Mouse (Mus musculus): ENCODE results near the gene Strn4. TPM values are rescaled to one million over a fixed set of nuclear protein-coding genes. Genes with fewer than 3 reads are reported as not detected.
A peak's percentile ranks its signal among the peaks of the same experiment; 100 is the strongest.

The Strn4 gene
- polyA plus RNA-seq, 1 experiment from 2014 or later = 88.8 TPM

DNA sequence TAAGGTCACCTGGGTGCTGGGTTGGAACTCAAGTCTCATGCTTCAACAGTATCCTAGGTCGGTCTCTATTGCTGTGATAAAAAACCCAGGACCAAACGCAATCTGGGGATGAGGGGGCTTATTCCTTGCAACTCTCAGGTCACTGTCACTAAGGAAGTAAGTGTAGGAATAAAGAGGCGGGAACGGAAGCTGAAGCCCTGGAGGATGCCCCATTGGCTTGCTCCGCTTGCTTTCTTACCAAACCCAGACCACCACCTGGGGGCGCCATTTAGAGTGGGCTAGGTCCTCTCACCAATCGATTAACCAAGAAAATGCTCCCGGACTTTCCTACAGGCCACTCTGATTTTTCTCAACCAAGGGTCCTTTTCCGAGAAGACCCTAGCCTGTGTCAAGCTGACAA, 7.8 kb upstream of the Strn4 start:
- Histone ChIP-seq H3K27me3 (ENCODE audit: control insufficient read depth, insufficient read depth, low read length) (no peaks in the 10 kb centered on the region), H3K36me3 (ENCODE audit: control insufficient read depth, insufficient read depth) (peaks cover 13% of the 10 kb centered on the region), H3K4me1 (ENCODE audit: control insufficient read depth, insufficient read depth, low read length) (peaks cover 10% of the 10 kb centered on the region), H3K9me3 (replicated peaks; ENCODE audit: control insufficient read depth, low read length) (no peaks in the 10 kb centered on the region), H3K27ac (ENCODE audit: low read length) (no peak overlapping the region), H3K9ac (ENCODE audit: low read length) (no peak overlapping the region), H3K4me2 (ENCODE audit: low read depth, low read length) (no peak overlapping the region), H3K4me3 (ENCODE audit: low read length) (no peak overlapping the region)
- 87% methylated on average over 9 of the region's 9 CpGs for WGBS
- no peak for ATAC-seq (replicated peaks; ENCODE audit: extremely low read depth, insufficient read depth, low FRiP score)

DNA sequence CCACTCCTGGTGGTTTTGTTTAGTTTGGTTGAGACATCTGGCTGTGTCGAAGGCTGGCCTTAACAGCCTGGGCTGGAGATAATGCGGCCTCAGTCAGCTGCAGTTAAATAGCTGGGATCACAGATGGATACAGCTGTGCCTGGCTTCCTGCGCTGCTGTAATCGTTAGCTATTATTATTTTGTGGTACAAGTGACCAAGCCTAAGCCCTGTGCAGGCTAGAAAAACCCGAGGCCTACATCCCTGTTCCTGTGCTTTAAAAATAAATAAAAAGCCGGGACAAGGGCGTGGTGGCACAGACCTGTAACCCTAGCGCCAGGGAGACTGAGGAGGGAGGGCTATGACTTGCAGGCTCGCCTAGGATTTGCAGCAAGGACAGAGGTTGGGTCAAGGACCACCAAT, 7.0 kb upstream of the Strn4 start:
- Histone ChIP-seq H3K27ac (ENCODE audit: low read length) (no peak overlapping the region), H3K36me3 (ENCODE audit: control insufficient read depth, insufficient read depth) (peaks cover 17% of the 10 kb centered on the region), H3K4me1 (ENCODE audit: control insufficient read depth, insufficient read depth, low read length) (peaks cover 10% of the 10 kb centered on the region), H3K4me2 (ENCODE audit: low read depth, low read length) (no peak overlapping the region), H3K9ac (ENCODE audit: low read length) (no peak overlapping the region), H3K9me3 (replicated peaks; ENCODE audit: control insufficient read depth, low read length) (no peaks in the 10 kb centered on the region), H3K27me3 (ENCODE audit: control insufficient read depth, insufficient read depth, low read length) (no peaks in the 10 kb centered on the region), H3K4me3 (ENCODE audit: low read length) (no peak overlapping the region)
- ATAC-seq (replicated peaks; ENCODE audit: extremely low read depth, insufficient read depth, low FRiP score) = no peak
- WGBS = 75% methylated on average over 9 of the region's 9 CpGs

DNA sequence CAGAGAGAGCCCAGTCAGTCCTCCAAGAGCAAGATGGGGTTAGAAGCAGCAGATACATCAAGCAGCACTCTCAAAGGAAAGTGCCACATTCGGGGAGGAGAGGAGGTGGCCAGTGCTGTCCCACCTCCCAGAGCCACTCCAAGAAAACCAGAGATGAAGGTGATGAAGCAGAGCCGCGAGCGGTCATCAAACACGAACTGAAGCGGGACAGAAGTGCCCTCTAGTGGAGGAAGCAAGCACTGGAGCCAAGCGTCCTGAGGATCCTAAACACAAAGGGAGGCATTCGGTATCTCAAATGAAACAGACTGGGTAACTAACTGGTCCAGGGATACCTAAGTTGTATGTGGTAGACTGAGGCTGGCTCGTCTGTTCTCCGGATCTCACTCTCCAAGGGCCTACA, 6.0 kb upstream of the Strn4 start:
- no peak overlapping the region for H3K27ac ChIP-seq (ENCODE audit: low read length)
- H3K27me3 ChIP-seq (ENCODE audit: control insufficient read depth, insufficient read depth, low read length) = no peaks in the 10 kb centered on the region
- 23% methylated on average over 10 of the region's 10 CpGs for WGBS
- peaks cover 10% of the 10 kb centered on the region for H3K4me1 ChIP-seq (ENCODE audit: control insufficient read depth, insufficient read depth, low read length)
- H3K9ac ChIP-seq (ENCODE audit: low read length) = no peak overlapping the region
- H3K36me3 ChIP-seq (ENCODE audit: control insufficient read depth, insufficient read depth) = peaks cover 25% of the 10 kb centered on the region
- no peaks in the 10 kb centered on the region for H3K9me3 ChIP-seq (replicated peaks; ENCODE audit: control insufficient read depth, low read length)
- ATAC-seq (replicated peaks; ENCODE audit: extremely low read depth, insufficient read depth, low FRiP score) = no peak
- H3K4me2 ChIP-seq (ENCODE audit: low read depth, low read length) = no peak overlapping the region
- no peak overlapping the region for H3K4me3 ChIP-seq (ENCODE audit: low read length)

DNA sequence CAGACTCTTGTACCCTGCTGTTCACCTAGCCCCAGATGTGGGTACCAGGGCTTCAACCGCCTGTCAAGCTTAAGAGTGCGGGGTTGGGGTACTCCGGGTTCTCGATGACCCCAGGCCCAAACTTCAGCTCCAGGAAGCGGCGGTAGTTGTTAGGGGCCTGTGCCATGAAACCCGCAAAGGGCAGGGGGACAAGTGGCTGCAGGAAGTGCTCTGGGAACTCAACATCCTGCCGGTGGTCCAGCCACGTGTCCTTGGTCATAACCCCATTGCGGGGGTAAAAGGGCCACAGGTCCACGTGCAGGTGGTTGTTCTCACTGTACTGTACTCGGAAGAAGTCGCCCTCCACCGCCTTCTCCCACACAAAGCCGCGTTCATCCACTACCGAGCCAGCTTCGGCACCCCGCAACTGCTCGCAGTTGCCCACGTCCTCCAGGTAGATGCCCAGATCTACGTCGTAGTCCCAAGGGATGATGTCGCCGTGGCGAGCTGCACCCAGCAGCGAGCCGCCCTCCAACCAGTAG, 5.2 kb upstream of the Strn4 start:
- no peak for ATAC-seq (replicated peaks; ENCODE audit: extremely low read depth, insufficient read depth, low FRiP score)
- Histone ChIP-seq H3K4me3 (ENCODE audit: low read length) (no peak overlapping the region), H3K9me3 (replicated peaks; ENCODE audit: control insufficient read depth, low read length) (no peaks in the 10 kb centered on the region), H3K4me2 (ENCODE audit: low read depth, low read length) (peak overlapping the region; percentile 70), H3K27ac (ENCODE audit: low read length) (no peak overlapping the region), H3K27me3 (ENCODE audit: control insufficient read depth, insufficient read depth, low read length) (no peaks in the 10 kb centered on the region), H3K36me3 (ENCODE audit: control insufficient read depth, insufficient read depth) (peaks cover 27% of the 10 kb centered on the region), H3K9ac (ENCODE audit: low read length) (no peak overlapping the region; the same call in 1 of the 2 replicates), H3K4me1 (ENCODE audit: control insufficient read depth, insufficient read depth, low read length) (peaks cover 13% of the 10 kb centered on the region)
- WGBS = 60% methylated on average over 28 of the region's 28 CpGs

DNA sequence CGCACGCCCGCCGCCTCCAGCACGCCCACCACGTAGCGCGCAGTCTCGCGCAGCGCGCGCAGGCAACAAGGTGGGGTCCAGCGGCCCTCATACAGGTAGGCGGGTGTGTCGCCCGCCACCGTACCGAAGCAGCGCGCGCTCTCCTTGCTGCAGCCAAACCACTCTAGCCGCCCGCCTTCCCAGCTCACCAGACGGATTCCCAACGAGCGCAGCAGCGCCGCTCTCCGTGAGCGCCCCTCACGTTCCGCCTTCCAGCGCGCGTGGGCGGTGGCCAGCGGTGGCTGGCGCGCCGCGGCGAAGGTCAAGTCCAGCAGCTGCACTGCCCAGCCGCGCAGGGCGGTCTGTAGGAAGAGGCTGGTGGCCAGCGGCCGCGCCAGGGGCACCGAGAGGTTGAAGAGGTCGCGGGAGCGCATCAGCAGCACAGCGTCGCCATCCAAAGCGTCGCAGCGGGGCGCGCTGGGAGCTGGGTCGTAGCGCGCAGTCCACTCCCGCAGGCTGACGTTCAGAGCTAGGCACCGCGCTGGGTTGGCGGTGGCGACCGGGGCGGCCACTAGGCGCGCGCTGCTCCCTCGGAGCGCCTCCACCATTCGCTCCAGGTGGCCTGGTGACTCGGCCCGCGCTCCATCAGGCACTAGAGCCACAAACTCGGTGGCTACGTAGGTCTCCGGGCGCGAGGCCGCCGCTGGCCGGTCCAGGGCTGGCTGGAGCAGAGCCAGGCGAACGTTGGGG, 4.6 kb upstream of the Strn4 start:
- H3K4me3 ChIP-seq (ENCODE audit: low read length) = peak overlapping the region; percentile 46
- peak overlapping the region; percentile 70 for H3K4me2 ChIP-seq (ENCODE audit: low read depth, low read length)
- WGBS = 15% methylated on average over 90 of the region's 90 CpGs
- peak overlapping the region; percentile 59 for H3K9ac ChIP-seq (ENCODE audit: low read length)
- no peaks in the 10 kb centered on the region for H3K27me3 ChIP-seq (ENCODE audit: control insufficient read depth, insufficient read depth, low read length)
- no peaks in the 10 kb centered on the region for H3K9me3 ChIP-seq (replicated peaks; ENCODE audit: control insufficient read depth, low read length)
- H3K36me3 ChIP-seq (ENCODE audit: control insufficient read depth, insufficient read depth) = peaks cover 27% of the 10 kb centered on the region
- 0 out of 2 replicates have a peak, but pooled peaks have one; percentile 25 for ATAC-seq (replicated peaks; ENCODE audit: extremely low read depth, insufficient read depth, low FRiP score)
- H3K4me1 ChIP-seq (ENCODE audit: control insufficient read depth, insufficient read depth, low read length) = peaks cover 18% of the 10 kb centered on the region
- H3K27ac ChIP-seq (ENCODE audit: low read length) = no peak overlapping the region

DNA sequence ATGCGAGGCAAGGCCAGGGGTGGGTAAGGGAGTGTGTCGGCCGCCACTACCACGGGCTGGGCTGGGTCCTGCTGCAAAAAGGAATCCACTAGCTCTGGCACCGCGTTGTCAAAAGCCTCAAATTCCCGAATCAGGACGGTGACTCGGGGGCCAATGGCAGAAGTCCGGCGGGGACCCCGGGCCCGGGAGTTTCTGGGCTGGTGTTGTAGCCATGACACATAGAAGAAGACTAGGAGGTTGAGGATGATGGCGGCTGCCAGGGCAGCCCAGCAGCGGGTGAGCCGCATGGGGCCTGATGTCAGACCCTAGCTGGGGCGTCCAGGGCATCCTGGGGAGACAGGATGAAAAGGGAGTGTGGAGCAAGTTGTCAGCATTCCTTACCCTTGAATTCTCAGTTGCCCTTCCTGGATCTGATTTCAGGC, 4.0 kb upstream of the Strn4 start:
- H3K36me3 ChIP-seq (ENCODE audit: control insufficient read depth, insufficient read depth) = peaks cover 27% of the 10 kb centered on the region
- WGBS = 34% methylated on average over 17 of the region's 17 CpGs

DNA sequence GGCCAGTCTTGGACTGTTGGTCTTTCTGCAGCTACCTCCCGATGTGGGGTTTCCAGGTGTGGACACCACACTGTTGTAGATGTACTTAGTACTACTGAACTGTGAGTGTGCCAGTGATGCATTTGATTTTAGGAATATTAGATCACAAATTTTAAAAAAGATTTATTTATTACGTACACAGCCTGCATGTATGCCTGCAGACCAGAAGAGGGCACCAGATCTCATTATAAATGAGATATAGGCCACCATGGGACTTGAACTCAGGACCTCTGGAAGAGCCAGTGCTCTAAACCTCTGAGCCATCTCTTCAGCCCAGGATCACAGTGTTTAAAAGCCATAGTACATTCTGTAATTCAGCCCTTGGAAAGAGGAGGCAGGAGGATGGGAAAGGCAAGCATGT, 3.2 kb upstream of the Strn4 start:
- no peak for ATAC-seq (replicated peaks; ENCODE audit: extremely low read depth, insufficient read depth, low FRiP score)
- WGBS = 77% methylated on average over 2 of the region's 2 CpGs

More for the DNA sequence above, 4.0 kb upstream of the Strn4 start:
- H3K4me2 ChIP-seq (ENCODE audit: low read depth, low read length) = peak overlapping the region; percentile 70
- H3K27ac ChIP-seq (ENCODE audit: low read length) = no peak overlapping the region
- peak overlapping the region; percentile 59 for H3K9ac ChIP-seq (ENCODE audit: low read length)
- H3K9me3 ChIP-seq (replicated peaks; ENCODE audit: control insufficient read depth, low read length) = no peaks in the 10 kb centered on the region
- H3K4me1 ChIP-seq (ENCODE audit: control insufficient read depth, insufficient read depth, low read length) = peaks cover 18% of the 10 kb centered on the region
- ATAC-seq (replicated peaks; ENCODE audit: extremely low read depth, insufficient read depth, low FRiP score) = no peak
- peak overlapping the region; percentile 46 for H3K4me3 ChIP-seq (ENCODE audit: low read length)
- H3K27me3 ChIP-seq (ENCODE audit: control insufficient read depth, insufficient read depth, low read length) = no peaks in the 10 kb centered on the region

DNA sequence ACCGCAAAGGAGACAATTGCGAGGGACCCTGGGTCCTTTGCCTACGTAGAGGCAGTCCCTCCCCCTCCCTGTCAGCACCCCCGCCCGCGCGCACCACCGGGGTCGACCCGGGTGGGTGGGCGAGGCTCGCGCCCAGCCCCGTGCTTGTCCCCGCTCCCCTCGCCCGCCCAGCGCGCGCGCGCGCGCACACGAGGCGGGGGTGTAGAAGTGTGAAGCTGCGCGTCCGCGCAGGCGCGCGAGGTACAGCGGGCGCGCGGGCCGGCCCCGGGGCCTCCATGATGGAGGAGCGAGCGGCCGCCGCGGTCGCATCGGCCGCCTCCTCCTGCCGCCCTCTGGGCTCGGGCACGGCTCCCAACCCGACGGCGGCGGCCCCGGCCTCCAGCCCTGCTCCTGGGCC, 387 bp downstream of the Strn4 start:
- peak overlapping the region; percentile 91 for H3K4me3 ChIP-seq (ENCODE audit: low read length)
- no peaks in the 10 kb centered on the region for H3K9me3 ChIP-seq (replicated peaks; ENCODE audit: control insufficient read depth, low read length)
- under 1% methylated on average over 46 of the region's 55 CpGs for WGBS
- peaks cover 14% of the 10 kb centered on the region for H3K36me3 ChIP-seq (ENCODE audit: control insufficient read depth, insufficient read depth)
- H3K4me1 ChIP-seq (ENCODE audit: control insufficient read depth, insufficient read depth, low read length) = peaks cover 51% of the 10 kb centered on the region
- peak overlapping the region; percentile 99 for H3K9ac ChIP-seq (ENCODE audit: low read length)
- peak; percentile 79 for ATAC-seq (replicated peaks; ENCODE audit: extremely low read depth, insufficient read depth, low FRiP score)
- peak overlapping the region; percentile 91 for H3K27ac ChIP-seq (ENCODE audit: low read length)
- peak overlapping the region; percentile 84 for H3K4me2 ChIP-seq (ENCODE audit: low read depth, low read length)
- H3K27me3 ChIP-seq (ENCODE audit: control insufficient read depth, insufficient read depth, low read length) = no peaks in the 10 kb centered on the region

More for the DNA sequence above, 3.2 kb upstream of the Strn4 start:
- no peaks in the 10 kb centered on the region for H3K27me3 ChIP-seq (ENCODE audit: control insufficient read depth, insufficient read depth, low read length)
- H3K4me3 ChIP-seq (ENCODE audit: low read length) = no peak overlapping the region
- peaks cover 26% of the 10 kb centered on the region for H3K36me3 ChIP-seq (ENCODE audit: control insufficient read depth, insufficient read depth)
- H3K4me1 ChIP-seq (ENCODE audit: control insufficient read depth, insufficient read depth, low read length) = peaks cover 23% of the 10 kb centered on the region
- H3K9ac ChIP-seq (ENCODE audit: low read length) = no peak overlapping the region
- no peak overlapping the region for H3K4me2 ChIP-seq (ENCODE audit: low read depth, low read length)
- no peaks in the 10 kb centered on the region for H3K9me3 ChIP-seq (replicated peaks; ENCODE audit: control insufficient read depth, low read length)
- no peak overlapping the region for H3K27ac ChIP-seq (ENCODE audit: low read length)

DNA sequence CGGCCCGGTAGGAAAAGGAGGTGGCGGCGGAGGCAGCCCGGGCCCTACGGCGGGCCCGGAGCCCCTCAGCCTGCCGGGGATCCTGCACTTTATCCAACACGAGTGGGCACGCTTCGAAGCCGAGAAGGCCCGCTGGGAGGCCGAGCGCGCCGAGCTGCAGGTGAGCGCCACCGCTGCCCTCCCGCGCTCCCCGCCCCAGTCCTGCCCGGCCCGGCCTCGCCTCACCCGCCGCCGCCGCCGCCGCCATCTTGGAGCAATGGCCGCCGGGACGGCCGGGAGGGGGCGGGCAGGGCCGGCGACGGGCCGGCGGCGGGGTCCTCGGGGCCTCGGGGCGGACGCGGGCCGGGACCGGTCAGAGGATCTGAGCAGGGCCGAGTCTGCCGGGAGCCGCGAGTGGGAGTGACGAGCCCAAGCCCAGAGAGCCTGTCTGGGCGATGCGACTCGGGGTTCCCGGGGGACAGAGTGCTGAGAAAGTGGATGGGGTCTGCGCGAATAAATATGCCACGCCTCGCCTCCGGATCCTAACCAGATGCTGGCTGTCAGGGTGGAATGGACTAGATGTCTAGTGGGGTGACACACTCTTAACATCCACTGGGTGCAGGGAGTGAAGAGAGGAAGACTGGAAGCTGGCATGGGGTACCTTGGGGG, 910 bp downstream of the Strn4 start, which contains the start of gene Fkrp:
TSS of gene Fkrp (minus strand) at position 258 of the 648 bp plus-strand sequence.
- Histone ChIP-seq H3K36me3 (ENCODE audit: control insufficient read depth, insufficient read depth) (peaks cover 14% of the 10 kb centered on the region), H3K4me3 (ENCODE audit: low read length) (peak within 1 kb of the TSS; percentile 91), H3K4me1 (ENCODE audit: control insufficient read depth, insufficient read depth, low read length) (peaks cover 51% of the 10 kb centered on the region), H3K9me3 (replicated peaks; ENCODE audit: control insufficient read depth, low read length) (no peaks in the 10 kb centered on the region), H3K27me3 (ENCODE audit: control insufficient read depth, insufficient read depth, low read length) (no peaks in the 10 kb centered on the region), H3K27ac (ENCODE audit: low read length) (peak within 1 kb of the TSS; percentile 91), H3K4me2 (ENCODE audit: low read depth, low read length) (peak within 1 kb of the TSS; percentile 84), H3K9ac (ENCODE audit: low read length) (peak within 1 kb of the TSS; percentile 99)
- WGBS = under 1% methylated on average over 46 of the region's 64 CpGs
- peak; percentile 76 for ATAC-seq (replicated peaks; ENCODE audit: extremely low read depth, insufficient read depth, low FRiP score)

Measured in heart, embryonic 16.5 days (tissue).